Mouse (Mus musculus): ENCODE results near the gene Cpn2.

DNA sequence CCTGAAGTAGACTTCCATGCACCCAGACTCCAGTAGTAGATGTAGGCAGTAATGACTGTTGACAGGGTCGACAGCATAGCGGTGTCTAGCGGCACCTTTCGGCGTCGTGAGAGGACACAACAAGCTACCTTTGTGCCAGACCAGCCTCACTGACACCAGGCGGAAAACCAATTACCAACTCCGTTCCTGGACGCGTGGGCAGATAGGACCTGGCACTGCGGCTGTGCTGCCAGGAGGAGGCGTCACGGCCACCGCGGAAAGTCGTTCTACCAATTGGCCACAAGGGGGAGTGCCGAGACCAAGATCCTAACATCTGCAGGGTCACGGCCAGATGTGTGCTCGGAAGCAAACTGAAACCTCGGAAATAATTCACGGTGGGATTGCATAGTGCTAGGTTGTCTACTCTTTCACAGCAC, 15.3 kb downstream of the Cpn2 start:
- no peak for TF ChIP-seq TAL1 (conservative IDR thresholded peaks at IDR 0.05; ENCODE audit: low read depth, low read length)
- TF ChIP-seq CTCF (IDR thresholded peaks at IDR 0.05; ENCODE audit: low read depth, low read length): peak; percentile 90
- no peak for TF ChIP-seq GATA1 (IDR thresholded peaks at IDR 0.05; ENCODE audit: borderline replicate concordance, low read length)
